Mouse (Mus musculus) lung, postnatal 36 days (tissue): ENCODE measurements around the gene Armc2.

Experiments used
- DNase-seq: peaks from one replicate; pipeline ENCODE4 v3.0.0; 2022; ENCODE audit warnings: mixed read lengths

The Armc2 gene

GRCm38 (mm10) chr10:41896865-41897264, 121.4 kb downstream of the Armc2 start:
- DNase-seq: no peak

- no peak for DNase-seq
Observed at GRCm38 (mm10) chr10:41896425-41896824, 121.8 kb downstream of the Armc2 start.

- DNase-seq: peak; percentile 84
Observed at GRCm38 (mm10) chr10:41893433-41894411, 124.5 kb downstream of the Armc2 start.

- DNase-seq: no peak
Observed at GRCm38 (mm10) chr10:41891312-41891711, 126.9 kb downstream of the Armc2 start.

GRCm38 (mm10) chr10:41890537-41890936, 127.7 kb downstream of the Armc2 start:
- no peak for DNase-seq

GRCm38 (mm10) chr10:41889566-41889965, 128.7 kb downstream of the Armc2 start:
- DNase-seq: no peak

- peak; percentile 39 for DNase-seq
Observed at GRCm38 (mm10) chr10:41888365-41888941, 129.8 kb downstream of the Armc2 start.

- peak; percentile 98 for DNase-seq
Observed at GRCm38 (mm10) chr10:41887080-41887821, 131.0 kb downstream of the Armc2 start.

GRCm38 (mm10) chr10:41883741-41884575, 134.3 kb downstream of the Armc2 start:
- peak; percentile 51 for DNase-seq

GRCm38 (mm10) chr10:41881438-41881837, 136.8 kb downstream of the Armc2 start:
- DNase-seq: peak; percentile 30

- peak; percentile 21 for DNase-seq
Observed at GRCm38 (mm10) chr10:41880777-41881176, 137.5 kb downstream of the Armc2 start.

GRCm38 (mm10) chr10:41880206-41880605, 138.0 kb downstream of the Armc2 start:
- DNase-seq: peak; percentile 22

GRCm38 (mm10) chr10:41879675-41880074, 138.6 kb downstream of the Armc2 start:
- DNase-seq: no peak

- DNase-seq: no peak
Observed at GRCm38 (mm10) chr10:41878344-41878743, 139.9 kb downstream of the Armc2 start.

- DNase-seq: no peak
Observed at GRCm38 (mm10) chr10:41875624-41876023, 142.6 kb downstream of the Armc2 start.

- no peak for DNase-seq
Observed at GRCm38 (mm10) chr10:41871564-41871963, 146.7 kb downstream of the Armc2 start.

GRCm38 (mm10) chr10:41870101-41870500, 148.1 kb downstream of the Armc2 start:
- no peak for DNase-seq

- DNase-seq: no peak
Observed at GRCm38 (mm10) chr10:41867956-41868355, 150.3 kb downstream of the Armc2 start.

- DNase-seq: no peak
Observed at GRCm38 (mm10) chr10:41866838-41867154, 151.4 kb downstream of the Armc2 start.

- DNase-seq: peak; percentile 38
Observed at GRCm38 (mm10) chr10:41866069-41866837, 152.0 kb downstream of the Armc2 start.
